Mouse (Mus musculus) kidney, adult 11 months (tissue): Measurements from ENCODE around the gene Tacc2.

Experiments used
- DNase-seq: peaks from one replicate; pipeline ENCODE4 v3.0.0; 2022

Tacc2 gene

GRCm38 (mm10) chr7:130785923-130786575 is 208.8 kb downstream of the Tacc2 start:
- peak; percentile 87 for DNase-seq

- peak; percentile 15 for DNase-seq
These were observed 209.5 kb downstream of the Tacc2 start for GRCm38 (mm10) chr7:130786708-130787107.

- no peak for DNase-seq
These were observed 210.3 kb downstream of the Tacc2 start for GRCm38 (mm10) chr7:130787537-130787936.

DNA sequence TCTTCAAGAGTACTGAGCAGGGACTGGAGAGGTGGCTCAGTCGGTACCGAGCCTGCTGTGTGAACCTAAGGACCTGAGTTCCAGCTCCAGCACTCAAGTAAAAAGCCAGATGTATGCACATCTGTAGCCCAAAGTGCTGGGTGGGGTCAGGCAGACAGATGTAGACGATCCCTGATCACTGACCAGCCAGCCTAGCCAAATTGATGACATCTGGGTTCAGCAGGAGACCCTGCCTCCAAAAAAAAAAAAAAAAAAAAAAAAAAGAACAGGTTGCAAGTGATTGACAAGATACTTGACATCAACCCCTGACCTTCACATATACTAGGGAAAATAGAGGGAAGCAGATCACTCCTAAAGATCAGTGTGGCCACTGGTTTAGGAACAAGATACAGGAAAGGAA is 211.7 kb downstream of the Tacc2 start:
- no peak for DNase-seq

DNA sequence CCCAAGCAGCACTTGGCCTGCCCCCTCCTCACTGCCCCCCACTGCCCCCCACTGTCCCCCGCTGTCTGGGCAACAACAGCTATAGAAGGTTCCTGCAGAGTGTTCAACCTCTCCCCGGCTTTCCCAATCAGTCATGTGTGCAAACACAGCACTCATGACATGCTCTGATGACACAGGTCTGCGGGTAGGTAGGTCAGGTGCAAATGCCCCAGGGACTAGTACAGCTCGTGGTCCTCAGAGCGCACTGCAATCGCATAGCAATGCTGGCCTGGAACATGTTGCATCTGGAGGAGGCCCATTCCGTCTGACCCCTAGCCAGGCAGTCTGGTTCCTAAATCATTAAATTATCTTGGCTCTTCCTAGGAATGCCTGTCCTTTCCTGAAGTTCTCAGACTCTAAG is 212.2 kb downstream of the Tacc2 start:
- DNase-seq = no peak

GRCm38 (mm10) chr7:130793671-130794070 is 216.4 kb downstream of the Tacc2 start:
- no peak for DNase-seq

DNA sequence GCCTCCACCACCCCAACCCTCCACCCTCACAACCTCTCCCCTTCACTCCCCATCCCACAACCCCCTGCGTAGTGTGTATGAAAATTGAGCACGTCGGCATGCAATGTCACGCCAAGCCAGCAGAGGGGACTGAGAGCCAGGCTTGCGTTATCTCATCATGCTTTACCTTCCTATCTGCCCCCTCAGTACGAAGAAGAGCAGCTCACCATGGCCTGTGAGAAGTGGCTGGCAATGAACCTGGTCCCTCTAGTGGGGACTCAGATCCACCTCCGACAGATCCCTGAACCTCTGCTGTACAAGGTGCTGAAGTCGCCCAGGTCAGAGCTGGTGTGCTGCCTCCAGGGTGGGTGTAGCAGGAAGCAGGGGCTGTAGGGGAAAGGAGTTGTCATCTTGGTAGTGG is 219.5 kb downstream of the Tacc2 start:
- DNase-seq = no peak

DNA sequence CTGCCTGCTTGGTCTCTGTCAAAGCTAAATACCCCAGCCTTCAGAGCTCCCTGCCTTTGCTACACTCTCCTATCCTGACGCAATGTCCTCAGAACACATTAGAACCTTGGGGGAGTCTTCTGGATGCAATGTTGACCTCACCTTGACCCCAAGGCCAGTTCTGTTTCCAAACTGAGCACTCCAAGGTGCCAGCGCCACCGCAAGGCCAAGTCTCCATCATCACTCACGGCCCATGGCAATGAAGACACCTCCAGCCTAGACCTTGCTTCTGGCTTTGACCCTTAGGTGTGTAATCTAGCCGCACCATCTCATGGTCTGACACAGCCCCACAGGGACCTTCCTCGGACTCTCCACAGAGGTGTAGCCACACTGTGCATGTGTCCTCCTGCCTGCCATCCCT is 220.3 kb downstream of the Tacc2 start:
- no peak for DNase-seq

- DNase-seq = peak; percentile 18
These were observed 222.2 kb downstream of the Tacc2 start for GRCm38 (mm10) chr7:130799418-130799817.

DNA sequence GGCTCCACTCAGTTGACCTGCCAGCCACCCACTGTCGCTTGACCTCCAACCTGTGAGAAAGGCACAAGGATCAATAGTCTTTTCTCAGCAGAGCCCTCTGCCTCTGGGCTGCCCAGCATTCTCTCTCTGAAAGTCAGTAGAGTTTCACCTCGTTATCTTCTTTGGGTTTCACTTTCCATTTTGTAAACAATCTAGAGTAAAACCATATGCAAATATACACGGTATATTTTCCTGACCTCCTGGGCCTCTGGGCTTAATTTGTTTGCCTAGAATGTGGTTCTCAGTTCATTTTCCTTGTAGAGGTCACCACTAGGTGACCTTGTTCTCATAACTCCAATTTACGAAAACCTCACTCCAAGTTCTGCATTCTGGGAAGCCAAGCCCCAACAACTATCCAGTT is 223.4 kb downstream of the Tacc2 start:
- DNase-seq = no peak

DNA sequence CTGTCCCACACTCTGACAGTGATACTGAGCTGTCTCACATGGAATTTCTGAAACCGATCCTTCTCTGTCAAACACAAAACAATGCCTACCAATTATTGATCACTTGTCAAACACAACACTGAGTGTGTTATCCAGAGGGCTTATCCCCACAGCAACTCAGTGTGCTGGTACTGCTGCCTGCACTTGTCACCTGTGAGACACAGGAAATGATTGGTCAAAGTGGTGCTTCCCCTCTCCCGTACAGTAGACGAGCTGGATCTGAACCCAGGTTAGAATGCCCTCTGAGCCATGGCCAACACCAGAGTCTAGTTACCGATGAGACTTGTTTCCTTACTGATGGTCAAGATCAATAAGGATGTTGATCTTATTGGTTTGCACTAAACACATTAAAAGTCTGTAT is 224.6 kb downstream of the Tacc2 start:
- DNase-seq = no peak

- no peak for DNase-seq
These were observed 226.1 kb downstream of the Tacc2 start for GRCm38 (mm10) chr7:130803251-130803825.

GRCm38 (mm10) chr7:130804991-130805390 is 227.8 kb downstream of the Tacc2 start:
- DNase-seq = peak; percentile 47

- DNase-seq = no peak
These were observed 230.5 kb downstream of the Tacc2 start for GRCm38 (mm10) chr7:130807749-130808148.

DNA sequence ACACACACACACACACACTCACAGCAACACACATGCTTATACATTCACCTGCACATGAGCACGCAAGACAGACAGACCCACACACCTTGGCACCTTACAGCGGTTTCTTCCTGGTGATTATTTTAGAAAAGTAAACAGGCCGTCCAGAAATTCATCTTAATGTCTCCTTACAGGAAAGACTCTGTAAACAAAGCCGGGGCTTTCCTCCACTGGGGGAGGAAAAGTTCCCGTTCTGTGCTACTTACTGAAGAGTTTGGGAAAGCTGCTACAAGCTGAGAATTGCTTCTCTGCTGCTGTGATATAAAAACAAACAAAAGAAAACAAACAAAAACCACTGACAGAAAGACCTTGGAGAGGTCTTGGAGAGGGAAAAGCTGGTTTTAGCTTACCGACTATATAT is 231.5 kb downstream of the Tacc2 start:
- no peak for DNase-seq

DNA sequence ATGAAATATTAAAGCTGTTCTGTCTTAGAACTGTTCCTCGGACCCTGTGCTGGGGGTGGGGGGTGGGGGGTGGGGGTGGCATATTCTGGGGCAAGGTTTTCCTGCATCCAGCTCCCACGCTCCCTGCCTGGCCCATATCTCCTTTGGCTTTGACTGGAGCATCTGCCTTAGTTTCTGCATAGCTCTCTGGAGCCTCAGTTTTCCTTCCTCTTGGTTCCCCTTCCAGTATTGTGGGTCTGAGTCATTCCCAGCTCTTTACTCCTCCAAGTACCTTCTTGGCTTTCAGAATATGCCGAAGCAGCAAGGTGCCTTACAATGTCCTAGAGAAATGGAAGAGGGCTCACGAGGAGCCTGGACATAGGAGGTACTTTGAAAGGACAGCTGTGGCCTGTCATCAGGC is 233.0 kb downstream of the Tacc2 start:
- DNase-seq = no peak

GRCm38 (mm10) chr7:130812407-130812806 is 235.2 kb downstream of the Tacc2 start:
- DNase-seq = no peak
